Mouse (Mus musculus) ES-E14 (cell line): ENCODE data around the gene Tdp2. TPM values are rescaled to one million over a fixed set of nuclear protein-coding genes. Genes with fewer than 3 reads are reported as not detected.

Experiments used
- DNase-seq: peaks from one replicate; pipeline ENCODE4 v3.0.0-alpha.2; 2013; ENCODE audit warnings: low read depth, low spot score
- H3K27ac ChIP-seq: 2 replicates; pipeline ENCODE4 v1.5.1; 2012; ENCODE audit warnings: low read depth, mild to moderate bottlenecking, low read length, moderate library complexity, mixed read lengths; ENCODE audit not compliant: poor library complexity, insufficient read depth, severe bottlenecking
- H3K36me3 ChIP-seq: 2 replicates; pipeline ENCODE4 v1.6.1; 2012; ENCODE audit warnings: mild to moderate bottlenecking, low read length, moderate library complexity, mixed read lengths; ENCODE audit not compliant: control insufficient read depth, poor library complexity, insufficient read depth, severe bottlenecking
- H3K4me1 ChIP-seq, 2 experiments: fragments of 150-350 bp in 1 of 2; sonication (generic) in 1 of 2; 2 replicates each; pipeline ENCODE4 v1.6.1; 2012; ENCODE audit warnings: low read length in 2 of 2, mild to moderate bottlenecking in 1 of 2, mixed read lengths in 1 of 2; ENCODE audit not compliant: control insufficient read depth in 2 of 2, insufficient read depth in 2 of 2, poor library complexity in 1 of 2
- H3K4me3 ChIP-seq, 2 experiments: fragments of 150-350 bp in 1 of 2; sonication (generic) in 1 of 2; 2 replicates each; pipeline ENCODE4 v1.5.1; 2012; ENCODE audit warnings: low read length in 2 of 2, low read depth in 1 of 2, mild to moderate bottlenecking in 1 of 2, mixed read lengths in 1 of 2; ENCODE audit not compliant: insufficient read depth in 1 of 2, poor library complexity in 1 of 2, severe bottlenecking in 1 of 2
- H3K9ac ChIP-seq: 2 replicates; pipeline ENCODE4 v1.6.1; 2012; ENCODE audit warnings: low read depth, mild to moderate bottlenecking, low read length, mixed read lengths; ENCODE audit not compliant: poor library complexity, insufficient read depth, severe bottlenecking
- H3K9me3 ChIP-seq: fragments of 150-350 bp; sonication (generic); 2 replicates; pipeline ENCODE4 v1.6.1; 2012; ENCODE audit warnings: low read depth, mild to moderate bottlenecking, low read length; ENCODE audit not compliant: control insufficient read depth, insufficient read depth
- CHD2 ChIP-seq: IDR thresholded peaks from 2 replicates; pipeline ENCODE4 v1.6.1; 2014; ENCODE audit warnings: mild to moderate bottlenecking, low read depth, low read length, inconsistent platforms
- HCFC1 ChIP-seq: IDR thresholded peaks from 2 replicates; pipeline ENCODE4 v1.6.1; 2012; ENCODE audit warnings: low read length, inconsistent platforms, borderline replicate concordance; ENCODE audit not compliant: insufficient read depth
- MAFK ChIP-seq: IDR thresholded peaks from 2 replicates; pipeline ENCODE4 v1.6.1; 2014; ENCODE audit warnings: mild to moderate bottlenecking, low read depth, low read length, inconsistent platforms; ENCODE audit not compliant: insufficient read depth
- ZC3H11A ChIP-seq: IDR thresholded peaks from 2 replicates; pipeline ENCODE4 v1.6.1; 2012; ENCODE audit warnings: low read depth, mild to moderate bottlenecking, inconsistent platforms, low read length, borderline replicate concordance
- ZNF384 ChIP-seq: IDR thresholded peaks from 2 replicates; pipeline ENCODE4 v1.6.1; 2012; ENCODE audit warnings: low read depth, low read length, inconsistent platforms
- in situ Hi-C, 2 experiments: fragments of 600-800 bp; cut with MboI; formaldehyde crosslinking; loops; one replicate each; pipeline ENCODE4 v1.15.1; 2025; ENCODE audit warnings: low sequenced_read_pairs in 2 of 2, inconsistent platforms in 1 of 2; ENCODE audit not compliant: unreplicated experiment in 2 of 2
- total RNA-seq: library from RNA; depleted of rRNA; stranded (reverse); fragments of 300-350 nt; gene quantifications from 2 replicates; pipeline ENCODE4 v1.2.3, GENCODE M21; 2012

The Tdp2 gene
- total RNA-seq, 1 experiment, result 52.7 TPM

DNA sequence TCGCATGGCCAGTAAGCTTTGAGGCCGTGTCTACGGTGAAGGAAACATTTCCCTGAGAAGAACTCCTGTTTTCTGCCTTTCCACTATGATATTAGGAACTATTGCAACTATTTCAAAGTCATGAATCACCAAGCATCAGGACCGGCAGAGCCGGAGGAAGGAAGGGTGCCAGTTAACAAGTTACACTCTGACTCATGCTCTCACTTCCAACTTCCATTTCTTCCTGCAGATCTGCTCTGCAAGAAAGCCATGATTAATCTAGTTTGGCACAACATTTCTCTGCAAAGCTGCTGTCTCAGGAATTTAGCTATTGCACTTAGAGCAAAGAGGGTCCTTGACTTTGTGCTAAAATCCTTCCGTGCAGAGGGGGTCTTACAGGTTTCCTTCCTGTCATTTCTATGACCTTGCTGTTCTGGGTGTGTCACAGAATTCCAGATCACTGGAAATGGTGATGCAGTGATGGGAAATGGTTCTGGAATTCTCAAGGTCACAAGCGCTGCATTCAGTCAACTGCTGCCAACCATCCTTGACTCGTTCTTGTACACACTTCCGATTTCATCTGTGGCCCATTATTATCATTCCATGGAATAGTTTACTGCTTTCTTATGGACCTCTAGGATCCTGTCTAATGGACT is 39.0 kb upstream of the Tdp2 start:
- no peaks in the 10 kb centered on the region for H3K9me3 ChIP-seq
- H3K27ac ChIP-seq, result no peak overlapping the region
- H3K36me3 ChIP-seq, result no peaks in the 10 kb centered on the region
- H3K4me3 ChIP-seq, result no peak overlapping the region
- in situ Hi-C loops, result no loop called here
- TF ChIP-seq ZNF384, result no peak
- no peak for TF ChIP-seq ZC3H11A
- TF ChIP-seq CHD2, result no peak
- no peak for TF ChIP-seq MAFK
- TF ChIP-seq HCFC1, result no peak
- H3K9ac ChIP-seq, result no peak overlapping the region
- no peaks in the 10 kb centered on the region for H3K4me1 ChIP-seq
- no peak for DNase-seq

DNA sequence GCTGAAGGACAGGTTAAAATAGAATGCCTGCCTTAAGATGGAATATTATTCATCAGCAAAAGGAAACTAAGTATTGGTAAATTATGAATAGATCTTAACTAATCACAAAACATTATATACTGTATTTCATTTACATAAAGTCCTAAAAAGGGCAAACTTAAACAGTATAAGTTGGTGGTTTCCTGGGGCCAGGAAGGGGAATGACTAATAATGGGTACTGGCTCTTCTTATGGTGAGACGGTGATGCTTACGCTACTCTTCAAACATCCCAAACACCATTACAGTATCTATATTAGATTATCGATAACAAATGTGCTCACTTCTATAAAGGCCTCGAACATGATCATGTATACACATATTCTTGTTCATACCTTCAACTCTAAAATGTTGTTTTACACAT is 32.8 kb upstream of the Tdp2 start:
- Histone ChIP-seq H3K27ac (no peak overlapping the region), H3K36me3 (no peaks in the 10 kb centered on the region), H3K4me1 (peaks cover 4 to 6% of the 10 kb centered on the region in 2 experiments; a peak in 3 of 4 replicates), H3K9ac (no peak overlapping the region), H3K9me3 (no peaks in the 10 kb centered on the region), H3K4me3 (no peak overlapping the region)
- TF ChIP-seq CHD2 (no peak), ZC3H11A (no peak)
- in situ Hi-C loops, result no loop called here
- no peak for DNase-seq

DNA sequence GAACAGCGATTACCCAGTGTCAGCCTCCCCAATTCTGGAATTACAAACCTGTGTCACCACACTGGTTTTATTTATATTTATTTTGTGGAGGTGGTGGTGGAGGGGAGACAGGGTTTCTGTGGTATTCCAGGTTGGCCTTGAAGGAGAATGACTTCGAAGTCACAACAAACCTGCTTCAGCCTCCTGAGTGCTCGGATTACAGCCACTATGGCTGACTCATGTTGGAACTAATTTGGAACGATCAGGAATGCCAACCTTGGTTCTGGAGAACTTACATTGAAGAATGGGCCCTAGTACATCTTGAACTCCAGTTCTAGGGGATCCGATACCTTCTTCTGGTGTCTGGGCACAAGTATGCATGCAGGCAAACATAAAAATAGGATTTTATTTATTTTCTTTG is 32.1 kb upstream of the Tdp2 start:
- no peaks in the 10 kb centered on the region for H3K36me3 ChIP-seq
- H3K9me3 ChIP-seq, result no peaks in the 10 kb centered on the region
- no peak overlapping the region for H3K27ac ChIP-seq
- DNase-seq, result no peak
- in situ Hi-C loops, result no loop called here
- TF ChIP-seq CHD2 (no peak), ZC3H11A (no peak), HCFC1 (no peak), MAFK (no peak), ZNF384 (no peak)
- no peak overlapping the region for H3K9ac ChIP-seq
- H3K4me1 ChIP-seq, result peaks cover 4 to 6% of the 10 kb centered on the region in 2 experiments; a peak in 3 of 4 replicates
- no peak overlapping the region for H3K4me3 ChIP-seq

GRCm38 (mm10) chr13:24799925-24800673 is 31.4 kb upstream of the Tdp2 start:
- H3K9ac ChIP-seq, result peak overlapping the region; percentile 64
- peaks cover 2% of the 10 kb centered on the region; the same call in 1 of the 2 replicates for H3K36me3 ChIP-seq
- peak overlapping the region; percentile 53 to 68 for H3K4me3 ChIP-seq
- DNase-seq, result no peak
- H3K27ac ChIP-seq, result 0 out of 2 replicates have a peak overlapping the region, but pooled peaks have one; percentile 15
- TF ChIP-seq MAFK (0 out of 2 replicates have a peak, but pooled peaks have one; percentile 19), ZNF384 (no peak), CHD2 (peak; percentile 82), ZC3H11A (no peak), HCFC1 (0 out of 2 replicates have a peak, but pooled peaks have one; percentile 11)
- in situ Hi-C loops, result no loop called here
- peaks cover 4 to 8% of the 10 kb centered on the region in 2 experiments; a peak in 3 of 4 replicates for H3K4me1 ChIP-seq
- H3K9me3 ChIP-seq, result no peaks in the 10 kb centered on the region
